Mouse (Mus musculus) MEL (cell line): Measurements from ENCODE around the gene Cox4i2. TPM values are rescaled to one million over a fixed set of nuclear protein-coding genes. Genes with fewer than 3 reads are reported as not detected.

ENCODE experiments used
- DNase-seq: peaks from one replicate; pipeline ENCODE4 v3.0.0; 2011; ENCODE audit warnings: low read depth, low spot score
- H3K27ac ChIP-seq: 2 replicates; pipeline ENCODE4 v1.5.1; 2012; ENCODE audit warnings: low read depth, mild to moderate bottlenecking, control low read depth, low read length, moderate library complexity; ENCODE audit not compliant: control insufficient read depth
- H3K27me3 ChIP-seq, 2 experiments: fragments of 150-350 bp in 1 of 2; sonication (generic) in 1 of 2; 2 replicates each; pipeline ENCODE4 v1.6.1; 2012; ENCODE audit warnings: low read length in 2 of 2, mild to moderate bottlenecking in 2 of 2, improper control_type of control experiment in 1 of 2, moderate library complexity in 1 of 2; ENCODE audit not compliant: insufficient read depth in 2 of 2, control insufficient read depth in 1 of 2
- H3K36me3 ChIP-seq, 2 experiments: 2 replicates each; pipeline ENCODE4 v1.6.1; 2012 to 2014; ENCODE audit warnings: low read length in 2 of 2, improper control_type of control experiment in 1 of 2, inconsistent platforms in 1 of 2, mild to moderate bottlenecking in 1 of 2; ENCODE audit not compliant: insufficient read depth in 2 of 2, control insufficient read depth in 1 of 2
- H3K4me1 ChIP-seq, 2 experiments: fragments of 150-350 bp in 1 of 2; sonication (generic) in 1 of 2; 2 replicates each; pipeline ENCODE4 v1.6.1; 2012; ENCODE audit warnings: low read length in 2 of 2, improper control_type of control experiment in 1 of 2, mild to moderate bottlenecking in 1 of 2; ENCODE audit not compliant: insufficient read depth in 2 of 2, control insufficient read depth in 1 of 2
- H3K4me3 ChIP-seq, 2 experiments: fragments of 150-350 bp in 1 of 2; sonication (generic) in 1 of 2; 2 replicates each; pipeline ENCODE4 v1.5.1; 2012; ENCODE audit warnings: low read depth in 2 of 2, low read length in 2 of 2, mild to moderate bottlenecking in 2 of 2, moderate library complexity in 2 of 2, control low read depth in 1 of 2, improper control_type of control experiment in 1 of 2; ENCODE audit not compliant: control insufficient read depth in 1 of 2, insufficient read depth in 1 of 2
- H3K79me2 ChIP-seq: 2 replicates; pipeline ENCODE4 v1.6.1; 2012; ENCODE audit warnings: mild to moderate bottlenecking, low read length, moderate library complexity; ENCODE audit not compliant: control insufficient read depth, poor library complexity, insufficient read depth
- H3K9ac ChIP-seq: 2 replicates; pipeline ENCODE4 v1.6.1; 2012; ENCODE audit warnings: low read depth, mild to moderate bottlenecking, control low read depth, low read length, moderate library complexity; ENCODE audit not compliant: control insufficient read depth, poor library complexity, severe bottlenecking
- H3K9me3 ChIP-seq: fragments of 150-350 bp; sonication (generic); replicated peaks from 2 replicates; pipeline ENCODE4 v1.6.1; 2012; ENCODE audit warnings: mild to moderate bottlenecking, low read length, improper control_type of control experiment, moderate library complexity; ENCODE audit not compliant: insufficient read depth
- CHD1 ChIP-seq: IDR thresholded peaks from 2 replicates; pipeline ENCODE4 v1.6.1; 2012; ENCODE audit warnings: low read depth, mild to moderate bottlenecking, inconsistent platforms, low read length, improper control_type of control experiment
- CHD2 ChIP-seq: IDR thresholded peaks from 2 replicates; pipeline ENCODE4 v1.6.1; 2011; ENCODE audit warnings: low read length, improper control_type of control experiment
- ELF1 ChIP-seq: IDR thresholded peaks from 2 replicates; pipeline ENCODE4 v1.6.1; 2014; ENCODE audit warnings: low read depth, mild to moderate bottlenecking, inconsistent platforms, low read length, improper control_type of control experiment, moderate library complexity
- ETS1 ChIP-seq: IDR thresholded peaks from 2 replicates; pipeline ENCODE4 v1.6.1; 2012; ENCODE audit warnings: low read depth, mild to moderate bottlenecking, inconsistent platforms, low read length, improper control_type of control experiment, moderate library complexity
- JUND ChIP-seq: IDR thresholded peaks from 2 replicates; pipeline ENCODE4 v1.6.1; 2011; ENCODE audit warnings: low read depth, mild to moderate bottlenecking, improper control_type of control experiment, low read length
- KAT2A ChIP-seq: conservative IDR thresholded peaks from 2 replicates; pipeline ENCODE4 v1.6.1; 2012; ENCODE audit warnings: low read depth, low read length, improper control_type of control experiment, inconsistent platforms
- MEF2A ChIP-seq: IDR thresholded peaks from 2 replicates; pipeline ENCODE4 v1.6.1; 2014; ENCODE audit warnings: low read depth, mild to moderate bottlenecking, inconsistent platforms, low read length, improper control_type of control experiment; ENCODE audit not compliant: poor library complexity, insufficient replicate concordance, severe bottlenecking; ENCODE audit errors: extremely low read depth
- MXI1 ChIP-seq: IDR thresholded peaks from 2 replicates; pipeline ENCODE4 v1.6.1; 2011; ENCODE audit warnings: mild to moderate bottlenecking, low read depth, low read length, improper control_type of control experiment
- MYB ChIP-seq: IDR thresholded peaks from 2 replicates; pipeline ENCODE4 v1.6.1; 2011; ENCODE audit warnings: mild to moderate bottlenecking, low read depth, low read length, improper control_type of control experiment
- NELFE ChIP-seq: IDR thresholded peaks from 2 replicates; pipeline ENCODE4 v1.6.1; 2011; ENCODE audit warnings: low read depth, low read length, improper control_type of control experiment
- NRF1 ChIP-seq: IDR thresholded peaks from 2 replicates; pipeline ENCODE4 v1.6.1; 2014; ENCODE audit warnings: low read depth, mild to moderate bottlenecking, inconsistent platforms, low read length, improper control_type of control experiment, moderate library complexity; ENCODE audit not compliant: poor library complexity, insufficient read depth, severe bottlenecking
- POLR2A ChIP-seq, 2 experiments: IDR thresholded peaks; 2 replicates each; pipeline ENCODE4 v1.6.1; 2011 to 2012; ENCODE audit warnings: low read length in 2 of 2, mild to moderate bottlenecking in 2 of 2, control low read depth in 1 of 2, improper control_type of control experiment in 1 of 2, low read depth in 1 of 2, moderate library complexity in 1 of 2; ENCODE audit not compliant: control insufficient read depth in 1 of 2, insufficient read depth in 1 of 2, poor library complexity in 1 of 2
- POLR2AphosphoS2 ChIP-seq: IDR thresholded peaks from 2 replicates; pipeline ENCODE4 v1.6.1; 2011; ENCODE audit warnings: low read length, improper control_type of control experiment
- POLR2AphosphoS5 ChIP-seq: IDR thresholded peaks from 2 replicates; pipeline ENCODE4 v1.6.1; 2012; ENCODE audit warnings: low read depth, borderline replicate concordance, mild to moderate bottlenecking, inconsistent platforms, low read length, moderate library complexity, mixed read lengths
- RAD21 ChIP-seq: IDR thresholded peaks from 2 replicates; pipeline ENCODE4 v1.6.1; 2011; ENCODE audit warnings: mild to moderate bottlenecking, low read depth, low read length, improper control_type of control experiment
- SIN3A ChIP-seq: IDR thresholded peaks from 2 replicates; pipeline ENCODE4 v1.6.1; 2012; ENCODE audit warnings: low read length, improper control_type of control experiment, inconsistent platforms
- TAL1 ChIP-seq: IDR thresholded peaks from 2 replicates; pipeline ENCODE4 v1.6.1; 2012; ENCODE audit warnings: mild to moderate bottlenecking, inconsistent platforms, low read length, moderate library complexity, mixed read lengths
- TBP ChIP-seq: IDR thresholded peaks from 2 replicates; pipeline ENCODE4 v1.8.0; 2011; ENCODE audit warnings: low read depth, low read length, improper control_type of control experiment
- TCF12 ChIP-seq: IDR thresholded peaks from 2 replicates; pipeline ENCODE4 v1.6.1; 2014; ENCODE audit warnings: low read depth, mild to moderate bottlenecking, inconsistent platforms, low read length, improper control_type of control experiment, moderate library complexity
- USF2 ChIP-seq, 2 experiments: IDR thresholded peaks; 2 replicates each; pipeline ENCODE4 v1.6.1; 2011 to 2012; ENCODE audit warnings: improper control_type of control experiment in 2 of 2, low read length in 2 of 2, borderline replicate concordance in 1 of 2, inconsistent platforms in 1 of 2, low read depth in 1 of 2, mild to moderate bottlenecking in 1 of 2; ENCODE audit not compliant: insufficient read depth in 1 of 2
- ZNF384 ChIP-seq: IDR thresholded peaks from 2 replicates; pipeline ENCODE4 v1.6.1; 2012; ENCODE audit warnings: low read depth, mild to moderate bottlenecking, inconsistent platforms, low read length, improper control_type of control experiment
- polyA plus RNA-seq, 2 experiments: library from polyadenylated mRNA; stranded (reverse) in 1 of 2; unstranded in 1 of 2; fragments of >175 nt in 1 of 2; fragments of >200 nt in 1 of 2; gene quantifications; 2 replicates each; pipeline versions ENCODE4 v1.2.1 to v1.2.4; 2012; ENCODE audit warnings: low replicate concordance in 2 of 2, low read depth in 1 of 2; ENCODE audit not compliant: insufficient read length in 2 of 2, insufficient read depth in 1 of 2, missing spikeins in 1 of 2
- total RNA-seq: library from RNA; depleted of rRNA; stranded (reverse); fragments of 300-350 nt; gene quantifications from 2 replicates; pipeline ENCODE4 v1.2.3, GENCODE M21; 2012

Gene Cox4i2
- total and polyA plus RNA-seq, 3 experiments: 0.17 TPM; not detected in 2

GRCm38 (mm10) chr2:152804408-152805110 is 50.6 kb downstream of the Cox4i2 start (continued):
- TF ChIP-seq JUND (no peak), CHD1 (no peak), NRF1 (no peak)

GRCm38 (mm10) chr2:152805111-152805490 is 51.1 kb downstream of the Cox4i2 start:
- H3K4me3 ChIP-seq: no peak overlapping the region
- no peaks in the 10 kb centered on the region for H3K9me3 ChIP-seq
- TF ChIP-seq CHD2 (no peak), MYB (no peak), CHD1 (no peak), TBP (no peak), TCF12 (no peak), SIN3A (no peak), TAL1 (no peak), POLR2A (IDR thresholded peaks at IDR 0.05; ENCODE audit: control insufficient read depth in 1 of 2, insufficient read depth in 1 of 2, low read depth in 1 of 2, low read length in 2 of 2, poor library complexity in 1 of 2) (no peak), RAD21 (no peak), MEF2A (no peak), ZNF384 (no peak), ELF1 (no peak), KAT2A (no peak), ETS1 (no peak), POLR2AphosphoS2 (no peak), NELFE (no peak), MXI1 (no peak), POLR2AphosphoS5 (no peak), USF2 (IDR thresholded peaks at IDR 0.05; ENCODE audit: borderline replicate concordance in 1 of 2, insufficient read depth in 1 of 2, low read depth in 1 of 2, low read length in 2 of 2) (no peak)
- H3K27ac ChIP-seq: peak overlapping the region; percentile 7; the same call in 1 of the 2 replicates
- no peaks in the 10 kb centered on the region for H3K79me2 ChIP-seq
- peaks cover 7 to 17% of the 10 kb centered on the region in 2 experiments for H3K4me1 ChIP-seq
- no peak for DNase-seq
- H3K36me3 ChIP-seq: peaks cover 0 to 15% of the 10 kb centered on the region in 2 experiments; a peak in 2 of 4 replicates
- H3K27me3 ChIP-seq: no peaks in the 10 kb centered on the region
- H3K9ac ChIP-seq: no peak overlapping the region
